Mouse (Mus musculus): ENCODE measurements at regions not wholly inside any gene's neighbourhood (a gene's known extent, or its start where the extent isn't known, plus 50 kb on each side); places are given as distances from the start of the nearest gene placed in this dataset.

DNA sequence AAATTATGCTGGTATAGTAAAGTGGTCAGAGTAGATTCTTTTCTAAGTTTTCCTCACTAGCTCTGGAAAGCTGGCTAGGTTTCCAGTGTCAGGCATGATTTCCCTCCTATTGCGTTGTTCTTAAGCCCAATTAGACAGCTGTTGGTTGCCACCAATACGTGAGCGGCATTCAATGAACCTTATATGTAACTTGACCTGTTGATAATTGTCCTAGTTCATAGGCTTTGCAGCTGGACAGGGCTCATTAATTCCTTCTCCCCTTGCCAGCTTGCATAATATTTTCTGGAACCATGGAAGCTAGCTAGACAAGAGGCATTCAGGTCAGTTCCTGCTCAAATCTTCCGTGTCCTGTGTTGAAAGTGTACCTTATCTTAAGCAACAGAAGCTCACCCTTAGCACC, 152.9 kb upstream of the Sstr4 start:
- no peak for DNase-seq
- H3K27me3 ChIP-seq (ENCODE audit: control insufficient read depth, insufficient read depth, low read length): no peaks in the 10 kb centered on the region
- TF ChIP-seq CTCF (IDR thresholded peaks at IDR 0.05; ENCODE audit: borderline replicate concordance, insufficient read depth, low read depth, low read length) (no peak), POLR2A (IDR thresholded peaks at IDR 0.05; ENCODE audit: borderline replicate concordance, insufficient read depth, low read length) (no peak)
- H3K27ac ChIP-seq (ENCODE audit: insufficient read depth, low read length): no peak overlapping the region
- WGBS: 46% methylated on average over 4 of the region's 4 CpGs
- no peaks in the 10 kb centered on the region for H3K4me1 ChIP-seq (ENCODE audit: control insufficient read depth, insufficient read depth, low read length)
- no peak overlapping the region for H3K4me3 ChIP-seq (replicated peaks; ENCODE audit: insufficient read depth, low read depth, low read length)

DNA sequence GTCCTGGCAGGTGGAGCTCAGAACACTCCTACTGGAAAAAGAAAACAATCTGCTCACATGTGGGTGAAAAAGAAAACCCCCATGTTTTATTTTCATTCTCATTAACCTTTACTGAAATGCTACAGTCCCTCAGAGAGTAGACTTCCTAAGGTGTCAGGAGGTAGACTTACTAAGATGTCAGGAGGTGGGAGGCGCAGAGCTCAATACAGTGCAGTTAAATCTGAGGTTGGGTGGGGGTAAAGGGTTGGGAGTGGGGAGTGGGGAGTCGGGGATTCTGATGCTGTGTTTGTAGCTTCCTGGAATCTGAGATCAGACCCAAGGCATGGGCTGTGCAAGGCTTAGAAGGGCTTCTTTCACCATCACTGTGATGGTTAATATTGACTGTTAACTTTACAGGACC, 149.6 kb upstream of the Sstr4 start:
- no peak for DNase-seq
- H3K27ac ChIP-seq (ENCODE audit: insufficient read depth, low read length): no peak overlapping the region
- no peak for TF ChIP-seq POLR2A (IDR thresholded peaks at IDR 0.05; ENCODE audit: borderline replicate concordance, insufficient read depth, low read length)
- TF ChIP-seq CTCF (IDR thresholded peaks at IDR 0.05; ENCODE audit: borderline replicate concordance, insufficient read depth, low read depth, low read length): no peak
- H3K4me1 ChIP-seq (ENCODE audit: control insufficient read depth, insufficient read depth, low read length): no peaks in the 10 kb centered on the region
- WGBS: 83% methylated on average over 2 of the region's 2 CpGs
- H3K4me3 ChIP-seq (replicated peaks; ENCODE audit: insufficient read depth, low read depth, low read length): no peak overlapping the region
- no peaks in the 10 kb centered on the region for H3K27me3 ChIP-seq (ENCODE audit: control insufficient read depth, insufficient read depth, low read length)

DNA sequence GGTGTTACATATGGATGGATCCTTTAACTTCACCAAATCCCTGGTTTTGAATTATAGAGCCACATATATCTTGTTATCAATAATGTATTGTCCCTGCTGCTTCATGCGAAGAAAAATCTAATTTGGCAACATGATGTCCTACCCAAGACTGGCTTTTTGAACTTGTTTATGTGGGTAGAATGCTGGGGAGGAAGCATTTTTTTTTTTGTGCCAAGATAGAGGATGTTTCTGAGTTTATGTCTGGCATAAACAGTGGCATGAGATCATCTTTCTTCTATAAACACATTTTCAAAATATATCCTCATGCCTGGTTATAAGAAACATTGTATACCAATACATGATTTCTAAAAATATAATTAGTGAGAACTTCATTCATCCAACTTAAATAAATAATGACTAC, 144.2 kb upstream of the Sstr4 start:
- DNase-seq: no peak
- Histone ChIP-seq H3K27me3 (ENCODE audit: control insufficient read depth, insufficient read depth, low read length) (no peaks in the 10 kb centered on the region), H3K27ac (ENCODE audit: insufficient read depth, low read length) (no peak overlapping the region), H3K4me1 (ENCODE audit: control insufficient read depth, insufficient read depth, low read length) (no peaks in the 10 kb centered on the region), H3K4me3 (replicated peaks; ENCODE audit: insufficient read depth, low read depth, low read length) (no peak overlapping the region)
- 95% methylated on average over 1 of the region's 1 CpGs for WGBS
- TF ChIP-seq CTCF (IDR thresholded peaks at IDR 0.05; ENCODE audit: borderline replicate concordance, insufficient read depth, low read depth, low read length) (no peak), POLR2A (IDR thresholded peaks at IDR 0.05; ENCODE audit: borderline replicate concordance, insufficient read depth, low read length) (no peak)

DNA sequence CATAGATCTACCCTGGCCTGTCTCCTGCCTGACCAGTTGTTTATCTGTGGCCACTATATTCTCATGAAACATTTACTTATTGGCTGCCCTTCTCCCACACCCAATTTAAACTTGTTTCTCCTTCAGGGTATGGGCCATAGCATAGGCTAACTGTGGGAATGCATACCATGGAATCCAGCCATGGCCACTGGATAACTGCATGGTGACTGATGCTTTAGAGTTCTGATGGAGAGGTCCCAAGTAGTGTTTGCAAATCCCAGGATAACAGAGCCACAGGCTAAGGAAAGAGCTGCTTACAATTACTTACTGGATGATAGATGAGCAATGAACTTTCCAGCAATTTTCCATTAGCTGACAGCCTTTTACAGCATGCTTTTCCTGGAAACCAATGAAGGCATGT, 139.5 kb upstream of the Sstr4 start:
- Histone ChIP-seq H3K4me3 (replicated peaks; ENCODE audit: insufficient read depth, low read depth, low read length) (no peak overlapping the region), H3K27me3 (ENCODE audit: control insufficient read depth, insufficient read depth, low read length) (no peaks in the 10 kb centered on the region), H3K27ac (ENCODE audit: insufficient read depth, low read length) (no peak overlapping the region), H3K4me1 (ENCODE audit: control insufficient read depth, insufficient read depth, low read length) (no peaks in the 10 kb centered on the region)
- DNase-seq: no peak
- TF ChIP-seq POLR2A (IDR thresholded peaks at IDR 0.05; ENCODE audit: borderline replicate concordance, insufficient read depth, low read length) (no peak), CTCF (IDR thresholded peaks at IDR 0.05; ENCODE audit: borderline replicate concordance, insufficient read depth, low read depth, low read length) (no peak)

DNA sequence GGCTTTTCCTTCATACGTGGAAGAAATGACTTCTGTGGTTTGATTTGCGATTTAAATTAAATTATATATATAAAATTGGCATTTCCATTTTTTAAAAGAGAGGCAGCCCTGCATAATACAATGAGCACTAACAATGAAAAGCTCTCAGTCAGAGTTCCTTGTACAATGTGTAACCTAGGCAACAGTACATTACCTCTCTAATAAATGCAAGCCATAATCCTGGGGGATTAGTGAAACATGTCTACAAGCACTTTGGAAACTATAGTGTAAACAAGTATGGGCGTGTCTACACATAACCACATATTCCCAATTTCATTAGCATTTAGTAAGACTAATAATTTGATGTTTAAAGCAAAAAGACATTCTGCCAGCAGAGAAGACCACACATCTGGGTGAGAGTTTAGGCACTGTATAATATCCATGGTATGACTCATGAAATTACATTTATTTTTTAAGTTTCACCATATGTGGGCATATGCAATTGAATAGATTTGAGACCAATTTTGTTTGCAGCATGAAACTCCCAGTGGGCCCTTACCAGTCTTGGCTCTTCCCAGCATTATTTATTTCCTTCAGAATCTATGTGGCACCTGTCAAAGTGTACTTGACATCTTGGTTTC, 130.9 kb upstream of the Sstr4 start:
- Histone ChIP-seq H3K27me3 (ENCODE audit: control insufficient read depth, insufficient read depth, low read length) (no peaks in the 10 kb centered on the region), H3K4me3 (replicated peaks; ENCODE audit: insufficient read depth, low read depth, low read length) (no peak overlapping the region), H3K27ac (ENCODE audit: insufficient read depth, low read length) (no peak overlapping the region), H3K4me1 (ENCODE audit: control insufficient read depth, insufficient read depth, low read length) (no peaks in the 10 kb centered on the region)
- no peak for TF ChIP-seq CTCF (IDR thresholded peaks at IDR 0.05; ENCODE audit: borderline replicate concordance, insufficient read depth, low read depth, low read length)
- no peak for TF ChIP-seq POLR2A (IDR thresholded peaks at IDR 0.05; ENCODE audit: borderline replicate concordance, insufficient read depth, low read length)
- DNase-seq: no peak
- 56% methylated on average over 3 of the region's 3 CpGs for WGBS

DNA sequence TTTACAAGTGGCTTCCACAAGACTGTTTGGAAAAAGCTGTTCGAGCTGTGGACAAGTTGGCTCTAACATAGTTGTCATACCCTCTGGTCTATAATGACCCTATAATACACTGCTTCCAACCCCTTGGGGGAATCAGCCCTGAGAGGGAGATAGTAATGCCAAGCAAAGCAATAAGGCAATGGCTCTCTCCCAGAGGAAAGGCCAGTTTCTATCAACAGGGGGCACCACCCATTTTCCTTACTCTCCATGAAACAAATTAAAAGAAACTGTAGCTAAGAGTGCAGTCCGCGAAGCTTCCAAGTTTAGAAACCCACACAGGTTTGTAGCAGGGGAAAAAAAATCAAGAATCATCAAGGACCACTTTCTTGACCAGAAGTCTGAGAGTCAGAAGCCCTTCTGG, 115.9 kb upstream of the Sstr4 start:
- 85% methylated on average over 3 of the region's 3 CpGs for WGBS
- no peaks in the 10 kb centered on the region for H3K4me1 ChIP-seq (ENCODE audit: control insufficient read depth, insufficient read depth, low read length)

DNA sequence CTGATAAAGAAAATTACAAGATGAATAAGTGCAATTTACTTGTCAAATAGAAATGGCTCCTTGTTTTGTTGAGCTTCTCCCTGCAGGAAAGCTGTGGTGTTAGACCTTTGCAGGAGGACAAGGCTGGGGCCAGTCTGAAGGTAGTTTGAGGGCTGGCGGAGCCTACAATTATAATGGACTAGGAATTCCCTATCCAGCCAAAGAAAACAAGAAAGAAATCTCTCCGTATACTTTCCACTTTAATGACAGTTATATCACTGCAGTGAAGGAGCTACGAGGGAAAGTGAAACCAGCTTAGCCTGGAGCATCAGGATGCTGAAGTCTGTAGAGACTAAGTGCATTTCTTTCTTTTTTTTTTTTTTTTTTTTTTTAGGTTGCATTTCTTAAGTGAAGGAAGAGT, 104.8 kb upstream of the Sstr4 start:
- 88% methylated on average over 3 of the region's 3 CpGs for WGBS
- DNase-seq: no peak

More for the DNA sequence above, 115.9 kb upstream of the Sstr4 start:
- Histone ChIP-seq H3K27me3 (ENCODE audit: control insufficient read depth, insufficient read depth, low read length) (no peaks in the 10 kb centered on the region), H3K4me3 (replicated peaks; ENCODE audit: insufficient read depth, low read depth, low read length) (no peak overlapping the region), H3K27ac (ENCODE audit: insufficient read depth, low read length) (no peak overlapping the region)
- no peak for DNase-seq
- no peak for TF ChIP-seq POLR2A (IDR thresholded peaks at IDR 0.05; ENCODE audit: borderline replicate concordance, insufficient read depth, low read length)
- TF ChIP-seq CTCF (IDR thresholded peaks at IDR 0.05; ENCODE audit: borderline replicate concordance, insufficient read depth, low read depth, low read length): no peak

DNA sequence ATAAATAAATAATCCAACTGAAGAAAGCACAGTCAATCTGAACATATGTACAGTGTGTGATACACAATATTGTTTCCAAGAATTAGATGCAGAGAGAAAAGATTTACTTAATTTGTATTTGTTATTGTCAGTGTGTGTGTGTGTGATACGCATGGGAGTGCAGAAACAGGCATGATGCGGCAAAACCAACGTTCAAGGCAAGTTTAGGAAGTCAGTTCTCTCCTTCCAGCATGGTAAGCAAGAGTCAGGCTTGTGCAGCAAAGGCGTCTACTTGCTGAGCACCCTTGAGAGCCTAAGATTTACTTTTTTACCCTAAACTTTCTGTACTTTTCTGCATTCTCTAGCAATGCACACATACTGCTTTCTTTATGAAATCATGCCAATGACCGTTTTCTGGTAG, 102.7 kb upstream of the Sstr4 start:
- Histone ChIP-seq H3K27me3 (ENCODE audit: control insufficient read depth, insufficient read depth, low read length) (no peaks in the 10 kb centered on the region), H3K4me1 (ENCODE audit: control insufficient read depth, insufficient read depth, low read length) (no peaks in the 10 kb centered on the region), H3K27ac (ENCODE audit: insufficient read depth, low read length) (no peak overlapping the region), H3K4me3 (replicated peaks; ENCODE audit: insufficient read depth, low read depth, low read length) (no peak overlapping the region)
- no peak for TF ChIP-seq CTCF (IDR thresholded peaks at IDR 0.05; ENCODE audit: borderline replicate concordance, insufficient read depth, low read depth, low read length)
- no peak for TF ChIP-seq POLR2A (IDR thresholded peaks at IDR 0.05; ENCODE audit: borderline replicate concordance, insufficient read depth, low read length)
- DNase-seq: no peak
- 89% methylated on average over 5 of the region's 5 CpGs for WGBS

More for the DNA sequence above, 104.8 kb upstream of the Sstr4 start:
- no peak overlapping the region for H3K4me3 ChIP-seq (replicated peaks; ENCODE audit: insufficient read depth, low read depth, low read length)
- H3K4me1 ChIP-seq (ENCODE audit: control insufficient read depth, insufficient read depth, low read length): no peaks in the 10 kb centered on the region
- TF ChIP-seq CTCF (IDR thresholded peaks at IDR 0.05; ENCODE audit: borderline replicate concordance, insufficient read depth, low read depth, low read length): no peak
- no peak for TF ChIP-seq POLR2A (IDR thresholded peaks at IDR 0.05; ENCODE audit: borderline replicate concordance, insufficient read depth, low read length)
- no peaks in the 10 kb centered on the region for H3K27me3 ChIP-seq (ENCODE audit: control insufficient read depth, insufficient read depth, low read length)
- no peak overlapping the region for H3K27ac ChIP-seq (ENCODE audit: insufficient read depth, low read length)
